Mouse (Mus musculus) MEL (cell line): Measurements from ENCODE around the gene Stk39. TPM values are rescaled to one million over a fixed set of nuclear protein-coding genes. Genes with fewer than 3 reads are reported as not detected.

ENCODE experiments used
- DNase-seq: peaks from one replicate; pipeline ENCODE4 v3.0.0; 2011; ENCODE audit warnings: low read depth, low spot score
- H3K27ac ChIP-seq: 2 replicates; pipeline ENCODE4 v1.5.1; 2012; ENCODE audit warnings: low read depth, mild to moderate bottlenecking, control low read depth, low read length, moderate library complexity; ENCODE audit not compliant: control insufficient read depth
- H3K27me3 ChIP-seq, 2 experiments: fragments of 150-350 bp in 1 of 2; sonication (generic) in 1 of 2; 2 replicates each; pipeline ENCODE4 v1.6.1; 2012; ENCODE audit warnings: low read length in 2 of 2, mild to moderate bottlenecking in 2 of 2, improper control_type of control experiment in 1 of 2, moderate library complexity in 1 of 2; ENCODE audit not compliant: insufficient read depth in 2 of 2, control insufficient read depth in 1 of 2
- H3K36me3 ChIP-seq, 2 experiments: 2 replicates each; pipeline ENCODE4 v1.6.1; 2012 to 2014; ENCODE audit warnings: low read length in 2 of 2, improper control_type of control experiment in 1 of 2, inconsistent platforms in 1 of 2, mild to moderate bottlenecking in 1 of 2; ENCODE audit not compliant: insufficient read depth in 2 of 2, control insufficient read depth in 1 of 2
- H3K4me1 ChIP-seq, 2 experiments: fragments of 150-350 bp in 1 of 2; sonication (generic) in 1 of 2; 2 replicates each; pipeline ENCODE4 v1.6.1; 2012; ENCODE audit warnings: low read length in 2 of 2, improper control_type of control experiment in 1 of 2, mild to moderate bottlenecking in 1 of 2; ENCODE audit not compliant: insufficient read depth in 2 of 2, control insufficient read depth in 1 of 2
- H3K4me3 ChIP-seq, 2 experiments: fragments of 150-350 bp in 1 of 2; sonication (generic) in 1 of 2; 2 replicates each; pipeline ENCODE4 v1.5.1; 2012; ENCODE audit warnings: low read depth in 2 of 2, low read length in 2 of 2, mild to moderate bottlenecking in 2 of 2, moderate library complexity in 2 of 2, control low read depth in 1 of 2, improper control_type of control experiment in 1 of 2; ENCODE audit not compliant: control insufficient read depth in 1 of 2, insufficient read depth in 1 of 2
- H3K79me2 ChIP-seq: 2 replicates; pipeline ENCODE4 v1.6.1; 2012; ENCODE audit warnings: mild to moderate bottlenecking, low read length, moderate library complexity; ENCODE audit not compliant: control insufficient read depth, poor library complexity, insufficient read depth
- H3K9ac ChIP-seq: 2 replicates; pipeline ENCODE4 v1.6.1; 2012; ENCODE audit warnings: low read depth, mild to moderate bottlenecking, control low read depth, low read length, moderate library complexity; ENCODE audit not compliant: control insufficient read depth, poor library complexity, severe bottlenecking
- H3K9me3 ChIP-seq: fragments of 150-350 bp; sonication (generic); replicated peaks from 2 replicates; pipeline ENCODE4 v1.6.1; 2012; ENCODE audit warnings: mild to moderate bottlenecking, low read length, improper control_type of control experiment, moderate library complexity; ENCODE audit not compliant: insufficient read depth
- CHD1 ChIP-seq: IDR thresholded peaks from 2 replicates; pipeline ENCODE4 v1.6.1; 2012; ENCODE audit warnings: low read depth, mild to moderate bottlenecking, inconsistent platforms, low read length, improper control_type of control experiment
- CTCF ChIP-seq, 3 experiments: IDR thresholded peaks in 2 of 3; conservative IDR thresholded peaks in 1 of 3; 2 replicates each; pipeline ENCODE4 v1.5.1; 2011 to 2012; ENCODE audit warnings: low read length in 3 of 3, low read depth in 2 of 3, mild to moderate bottlenecking in 2 of 3, improper control_type of control experiment in 1 of 3, inconsistent platforms in 1 of 3, mixed read lengths in 1 of 3, moderate library complexity in 1 of 3; ENCODE audit not compliant: control insufficient read depth in 1 of 3, insufficient read depth in 1 of 3, poor library complexity in 1 of 3, severe bottlenecking in 1 of 3
- EP300 ChIP-seq, 2 experiments: IDR thresholded peaks; 2 replicates each; pipeline ENCODE4 v1.6.1; 2011; ENCODE audit warnings: improper control_type of control experiment in 2 of 2, low read length in 2 of 2, low read depth in 1 of 2, mild to moderate bottlenecking in 1 of 2
- GATA1 ChIP-seq: IDR thresholded peaks from 2 replicates; pipeline ENCODE4 v1.6.1; 2011; ENCODE audit warnings: low read depth, low read length, improper control_type of control experiment
- HCFC1 ChIP-seq: IDR thresholded peaks from 2 replicates; pipeline ENCODE4 v1.6.1; 2012; ENCODE audit warnings: low read depth, mild to moderate bottlenecking, inconsistent platforms, low read length, improper control_type of control experiment, moderate library complexity
- JUND ChIP-seq: IDR thresholded peaks from 2 replicates; pipeline ENCODE4 v1.6.1; 2011; ENCODE audit warnings: low read depth, mild to moderate bottlenecking, improper control_type of control experiment, low read length
- KAT2A ChIP-seq: conservative IDR thresholded peaks from 2 replicates; pipeline ENCODE4 v1.6.1; 2012; ENCODE audit warnings: low read depth, low read length, improper control_type of control experiment, inconsistent platforms
- MAFK ChIP-seq: IDR thresholded peaks from 2 replicates; pipeline ENCODE4 v1.6.1; 2011; ENCODE audit warnings: low read depth, mild to moderate bottlenecking, low read length, improper control_type of control experiment, borderline replicate concordance
- MAX ChIP-seq: IDR thresholded peaks from 2 replicates; pipeline ENCODE4 v1.6.1; 2011; ENCODE audit warnings: low read length, improper control_type of control experiment
- MAZ ChIP-seq: IDR thresholded peaks from 2 replicates; pipeline ENCODE4 v1.6.1; 2012; ENCODE audit warnings: low read depth, mild to moderate bottlenecking, inconsistent platforms, low read length, improper control_type of control experiment
- MXI1 ChIP-seq: IDR thresholded peaks from 2 replicates; pipeline ENCODE4 v1.6.1; 2011; ENCODE audit warnings: mild to moderate bottlenecking, low read depth, low read length, improper control_type of control experiment
- MYC ChIP-seq: IDR thresholded peaks from 2 replicates; pipeline ENCODE4 v1.6.1; 2011; ENCODE audit warnings: low read depth, mild to moderate bottlenecking, low read length, improper control_type of control experiment, moderate library complexity
- POLR2A ChIP-seq, 2 experiments: IDR thresholded peaks; 2 replicates each; pipeline ENCODE4 v1.6.1; 2011 to 2012; ENCODE audit warnings: low read length in 2 of 2, mild to moderate bottlenecking in 2 of 2, control low read depth in 1 of 2, improper control_type of control experiment in 1 of 2, low read depth in 1 of 2, moderate library complexity in 1 of 2; ENCODE audit not compliant: control insufficient read depth in 1 of 2, insufficient read depth in 1 of 2, poor library complexity in 1 of 2
- POLR2AphosphoS2 ChIP-seq: IDR thresholded peaks from 2 replicates; pipeline ENCODE4 v1.6.1; 2011; ENCODE audit warnings: low read length, improper control_type of control experiment
- POLR2AphosphoS5 ChIP-seq: IDR thresholded peaks from 2 replicates; pipeline ENCODE4 v1.6.1; 2012; ENCODE audit warnings: low read depth, borderline replicate concordance, mild to moderate bottlenecking, inconsistent platforms, low read length, moderate library complexity, mixed read lengths
- SIN3A ChIP-seq: IDR thresholded peaks from 2 replicates; pipeline ENCODE4 v1.6.1; 2012; ENCODE audit warnings: low read length, improper control_type of control experiment, inconsistent platforms
- TAL1 ChIP-seq: IDR thresholded peaks from 2 replicates; pipeline ENCODE4 v1.6.1; 2012; ENCODE audit warnings: mild to moderate bottlenecking, inconsistent platforms, low read length, moderate library complexity, mixed read lengths
- TBP ChIP-seq: IDR thresholded peaks from 2 replicates; pipeline ENCODE4 v1.8.0; 2011; ENCODE audit warnings: low read depth, low read length, improper control_type of control experiment
- USF1 ChIP-seq: IDR thresholded peaks from 2 replicates; pipeline ENCODE4 v1.6.1; 2014; ENCODE audit warnings: low read depth, mild to moderate bottlenecking, inconsistent platforms, low read length, improper control_type of control experiment, moderate library complexity
- ZC3H11A ChIP-seq: IDR thresholded peaks from 2 replicates; pipeline ENCODE4 v1.6.1; 2012; ENCODE audit warnings: low read depth, mild to moderate bottlenecking, inconsistent platforms, low read length, improper control_type of control experiment
- ZKSCAN1 ChIP-seq: IDR thresholded peaks from 2 replicates; pipeline ENCODE4 v1.6.1; 2012; ENCODE audit warnings: low read depth, mild to moderate bottlenecking, inconsistent platforms, low read length, improper control_type of control experiment, moderate library complexity
- ZMIZ1 ChIP-seq: IDR thresholded peaks from 2 replicates; pipeline ENCODE4 v1.6.1; 2012; ENCODE audit warnings: low read depth, mild to moderate bottlenecking, inconsistent platforms, low read length, improper control_type of control experiment, moderate library complexity
- polyA plus RNA-seq, 2 experiments: library from polyadenylated mRNA; stranded (reverse) in 1 of 2; unstranded in 1 of 2; fragments of >175 nt in 1 of 2; fragments of >200 nt in 1 of 2; gene quantifications; 2 replicates each; pipeline versions ENCODE4 v1.2.1 to v1.2.4; 2012; ENCODE audit warnings: low replicate concordance in 2 of 2, low read depth in 1 of 2; ENCODE audit not compliant: insufficient read length in 2 of 2, insufficient read depth in 1 of 2, missing spikeins in 1 of 2
- total RNA-seq: library from RNA; depleted of rRNA; stranded (reverse); fragments of 300-350 nt; gene quantifications from 2 replicates; pipeline ENCODE4 v1.2.3, GENCODE M21; 2012

The Stk39 gene
- total and polyA plus RNA-seq, 3 experiments, result not detected

- no peak overlapping the region for H3K27ac ChIP-seq
- H3K9ac ChIP-seq, result no peak overlapping the region
- no peak for TF ChIP-seq EP300 (IDR thresholded peaks at IDR 0.05; ENCODE audit: low read depth in 1 of 2, low read length in 2 of 2)
- TF ChIP-seq GATA1, result no peak
- TF ChIP-seq MAX, result no peak
- TF ChIP-seq USF1, result no peak
- DNase-seq, result no peak
- H3K4me1 ChIP-seq, result no peaks in the 10 kb centered on the region
- no peaks in the 10 kb centered on the region for H3K79me2 ChIP-seq
- no peaks in the 10 kb centered on the region for H3K36me3 ChIP-seq
- H3K4me3 ChIP-seq, result no peak overlapping the region
- no peaks in the 10 kb centered on the region for H3K27me3 ChIP-seq
- H3K9me3 ChIP-seq, result no peaks in the 10 kb centered on the region
Observed at GRCm38 (mm10) chr2:68370326-68370725, 101.7 kb downstream of the Stk39 start.

DNA sequence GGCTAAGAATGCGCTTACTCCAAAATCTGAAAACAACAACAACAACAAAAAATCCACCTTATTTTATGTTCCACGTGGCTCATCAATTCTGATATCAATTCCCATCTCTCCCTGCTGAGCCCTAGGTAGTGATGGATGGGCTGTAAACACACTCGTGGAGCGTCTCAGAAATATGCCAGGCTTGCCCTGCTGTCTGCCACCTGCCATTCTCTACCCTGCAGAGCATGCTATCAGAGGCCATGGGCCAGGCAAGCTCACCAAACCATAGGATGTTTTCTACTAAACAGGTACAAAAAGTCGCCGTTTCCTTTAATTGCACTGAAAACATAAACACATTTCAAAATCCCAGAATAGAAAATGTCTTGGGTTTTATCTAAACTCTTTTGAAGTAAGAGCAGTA, 103.0 kb downstream of the Stk39 start:
- TF ChIP-seq MAZ (no peak), POLR2A (IDR thresholded peaks at IDR 0.05; ENCODE audit: control insufficient read depth in 1 of 2, insufficient read depth in 1 of 2, low read depth in 1 of 2, low read length in 2 of 2, poor library complexity in 1 of 2) (no peak), MYC (no peak), POLR2AphosphoS2 (no peak), MXI1 (no peak), CHD1 (no peak), JUND (no peak), MAFK (no peak), SIN3A (no peak), USF1 (no peak), TAL1 (no peak), POLR2AphosphoS5 (no peak), KAT2A (no peak), CTCF (IDR thresholded peaks at IDR 0.05 in 2 of 3, conservative IDR thresholded peaks at IDR 0.05 in 1 of 3; ENCODE audit: control insufficient read depth in 1 of 3, insufficient read depth in 1 of 3, low read depth in 2 of 3, low read length in 3 of 3, poor library complexity in 1 of 3, severe bottlenecking in 1 of 3) (no peak), ZC3H11A (no peak), ZKSCAN1 (no peak), ZMIZ1 (no peak), HCFC1 (no peak), TBP (no peak)
- Histone ChIP-seq H3K79me2 (no peaks in the 10 kb centered on the region), H3K9me3 (no peaks in the 10 kb centered on the region), H3K9ac (no peak overlapping the region), H3K27ac (no peak overlapping the region), H3K4me3 (no peak overlapping the region), H3K4me1 (no peaks in the 10 kb centered on the region), H3K27me3 (no peaks in the 10 kb centered on the region), H3K36me3 (no peaks in the 10 kb centered on the region)
- DNase-seq, result no peak
